Mouse (Mus musculus) E14TG2a.4 (cell line): ENCODE data around the gene Tuba3a.
"Not testable (repeated sequence)": the region's sequence is repeated elsewhere in the genome, so short reads cannot be mapped to it uniquely, and the experiment has no call there.

Experiments
- H3K27me3 ChIP-seq: 2 replicates; pipeline ENCODE4 v1.6.1; 2014; ENCODE audit warnings: low read length, control low read depth; ENCODE audit not compliant: insufficient read depth
- H3K36me3 ChIP-seq: 2 replicates; pipeline ENCODE4 v1.6.1; 2014; ENCODE audit warnings: low read length, control low read depth; ENCODE audit not compliant: insufficient read depth
- H3K4me1 ChIP-seq: replicated peaks from 2 replicates; pipeline ENCODE4 v1.6.1; 2014; ENCODE audit warnings: low read depth, low read length, control low read depth
- H3K4me3 ChIP-seq: replicated peaks from 2 replicates; pipeline ENCODE4 v1.5.1; 2014; ENCODE audit warnings: mild to moderate bottlenecking, low read length
- H3K9me3 ChIP-seq: 2 replicates; pipeline ENCODE4 v1.6.1; 2014; ENCODE audit warnings: low read length, control low read depth
- CTCF ChIP-seq: conservative IDR thresholded peaks from 2 replicates; pipeline ENCODE4 v1.5.1; 2014; ENCODE audit warnings: low read length
- NANOG ChIP-seq: IDR thresholded peaks from 2 replicates; pipeline ENCODE4 v1.6.1; 2014; ENCODE audit warnings: borderline replicate concordance, low read length, mixed read lengths
- POU5F1 ChIP-seq: IDR thresholded peaks from 2 replicates; pipeline ENCODE4 v1.6.1; 2014; ENCODE audit warnings: low read length, borderline replicate concordance

Tuba3a gene

DNA sequence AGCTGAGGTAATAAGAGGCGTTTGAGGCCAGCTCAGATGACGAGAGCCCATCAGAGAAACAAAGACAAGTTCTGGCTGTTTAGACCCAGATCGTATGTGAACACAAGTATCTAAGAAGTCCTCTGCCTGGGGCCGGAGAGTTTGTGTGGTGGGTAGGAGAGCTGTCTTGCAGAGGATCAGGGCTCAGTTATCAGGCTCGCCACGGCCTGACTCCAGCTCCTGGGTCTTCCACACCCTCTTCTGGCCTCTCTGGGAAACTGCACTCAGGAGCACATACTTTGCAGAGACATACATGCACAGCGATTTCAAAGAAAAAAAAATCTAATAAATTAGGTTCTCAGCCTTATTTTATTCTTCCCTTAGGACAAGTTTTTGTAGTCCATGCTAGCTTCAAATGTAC is 1.1 kb downstream of the Tuba3a start:
- TF ChIP-seq POU5F1 (no peak), CTCF (peak; percentile 46), NANOG (no peak)
- H3K4me3 ChIP-seq = peak overlapping the region; percentile 74; the same call in 1 of the 2 replicates
- H3K27me3 ChIP-seq = peaks cover 46% of the 10 kb centered on the region
- H3K9me3 ChIP-seq = peaks cover 3% of the 10 kb centered on the region; the same call in 1 of the 2 replicates
- peaks cover 31% of the 10 kb centered on the region for H3K36me3 ChIP-seq
- H3K4me1 ChIP-seq = peaks cover 19% of the 10 kb centered on the region

GRCm38 (mm10) chr6:125284250-125284649 is 1.6 kb downstream of the Tuba3a start:
- peaks cover 21% of the 10 kb centered on the region for H3K4me1 ChIP-seq
- peaks cover 41% of the 10 kb centered on the region for H3K27me3 ChIP-seq
- peaks cover 36% of the 10 kb centered on the region for H3K36me3 ChIP-seq
- no peak overlapping the region for H3K4me3 ChIP-seq
- H3K9me3 ChIP-seq = peaks cover 3% of the 10 kb centered on the region; the same call in 1 of the 2 replicates
- TF ChIP-seq NANOG (no peak), CTCF (no peak), POU5F1 (no peak)

DNA sequence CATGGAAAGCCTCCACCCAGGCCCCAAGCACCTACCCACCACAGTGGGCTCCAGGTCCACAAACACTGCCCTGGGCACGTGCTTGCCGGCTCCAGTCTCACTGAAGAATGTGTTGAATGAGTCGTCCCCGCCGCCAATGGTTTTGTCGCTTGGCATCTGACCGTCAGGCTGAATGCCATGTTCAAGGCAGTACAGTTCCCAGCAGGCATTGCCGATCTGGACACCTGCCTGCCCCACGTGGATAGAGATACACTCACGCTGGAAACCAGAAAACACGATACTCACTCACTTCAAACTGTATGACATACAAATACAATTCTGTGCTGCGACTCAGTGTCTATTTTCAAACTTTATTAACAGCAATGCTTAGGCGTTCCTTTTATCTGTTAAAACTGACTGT is 3.1 kb downstream of the Tuba3a start:
- Histone ChIP-seq H3K36me3 (peaks cover 47% of the 10 kb centered on the region), H3K4me1 (peaks cover 21% of the 10 kb centered on the region), H3K27me3 (peaks cover 26% of the 10 kb centered on the region)
- not testable (repeated sequence) for H3K9me3 ChIP-seq, H3K4me3 ChIP-seq

GRCm38 (mm10) chr6:125279729-125280128 is 6.1 kb downstream of the Tuba3a start:
- H3K36me3 ChIP-seq = peaks cover 55% of the 10 kb centered on the region
- peaks cover 12% of the 10 kb centered on the region for H3K4me1 ChIP-seq
- TF ChIP-seq CTCF = no peak
- H3K9me3 ChIP-seq = no peaks in the 10 kb centered on the region
- no peak overlapping the region for H3K4me3 ChIP-seq
- no peaks in the 10 kb centered on the region for H3K27me3 ChIP-seq

- H3K27me3 ChIP-seq = peaks cover 11% of the 10 kb centered on the region
These were observed 10.8 kb downstream of the Tuba3a start for GRCm38 (mm10) chr6:125274841-125275563.

GRCm38 (mm10) chr6:125272228-125272785 is 13.5 kb downstream of the Tuba3a start:
- Histone ChIP-seq H3K36me3 (peaks cover 4% of the 10 kb centered on the region), H3K4me3 (no peak overlapping the region), H3K9me3 (no peaks in the 10 kb centered on the region), H3K4me1 (peaks cover 12% of the 10 kb centered on the region), H3K27me3 (peaks cover 12% of the 10 kb centered on the region)
- no peak for TF ChIP-seq NANOG

More at GRCm38 (mm10) chr6:125274841-125275563, 10.8 kb downstream of the Tuba3a start:
- Histone ChIP-seq H3K9me3 (no peaks in the 10 kb centered on the region), H3K36me3 (peaks cover 27% of the 10 kb centered on the region), H3K4me1 (peaks cover 16% of the 10 kb centered on the region), H3K4me3 (no peak overlapping the region)
- TF ChIP-seq POU5F1 (no peak), CTCF (peak; percentile 51), NANOG (no peak)

DNA sequence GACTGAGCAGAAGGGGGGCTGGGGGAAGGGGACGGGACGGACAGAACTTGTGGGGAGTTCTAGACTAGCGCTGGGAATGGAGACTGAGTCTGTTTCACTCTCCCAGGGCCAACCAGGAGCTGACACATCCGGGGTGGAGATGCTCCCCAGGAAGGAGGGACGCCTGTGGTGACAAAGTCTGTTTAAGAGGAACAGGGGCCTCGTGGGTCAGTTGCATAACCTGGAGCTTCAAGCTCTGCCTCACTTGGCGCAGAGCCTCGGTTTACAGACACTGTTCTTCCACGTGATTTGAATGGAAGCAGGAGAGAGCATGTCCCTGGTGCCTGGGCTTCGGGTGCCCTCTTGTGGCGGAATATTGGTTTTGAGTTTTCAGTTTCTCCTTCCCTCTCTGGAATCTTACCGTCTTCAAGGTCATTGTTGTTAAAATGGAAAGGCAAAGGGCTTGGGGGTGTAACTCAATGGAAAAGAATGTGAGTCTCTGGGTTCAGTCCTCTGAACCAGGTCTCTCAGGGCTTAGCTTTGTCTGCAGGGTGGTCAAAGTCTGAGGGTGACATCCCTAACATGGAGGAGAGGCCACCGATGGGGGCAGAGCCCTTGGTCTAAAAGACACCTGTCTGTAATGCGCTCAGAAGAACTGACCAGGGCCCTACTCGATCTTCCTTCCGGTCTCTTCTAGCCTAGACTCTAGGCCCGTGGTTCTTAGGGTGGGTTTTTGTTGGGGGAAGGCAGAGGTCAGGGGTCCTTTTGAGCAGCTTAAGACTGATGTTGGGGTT is 14.2 kb downstream of the Tuba3a start:
- peaks cover 12% of the 10 kb centered on the region for H3K27me3 ChIP-seq
- H3K36me3 ChIP-seq = no peaks in the 10 kb centered on the region
- no peaks in the 10 kb centered on the region for H3K9me3 ChIP-seq
- peaks cover 12% of the 10 kb centered on the region for H3K4me1 ChIP-seq
- TF ChIP-seq NANOG (no peak), POU5F1 (no peak), CTCF (peak; percentile 59)
- H3K4me3 ChIP-seq = no peak overlapping the region

GRCm38 (mm10) chr6:125268799-125269198 is 17.0 kb downstream of the Tuba3a start:
- peaks cover 19% of the 10 kb centered on the region for H3K4me1 ChIP-seq
- no peak overlapping the region for H3K4me3 ChIP-seq
- no peaks in the 10 kb centered on the region for H3K36me3 ChIP-seq
- H3K9me3 ChIP-seq = no peaks in the 10 kb centered on the region
- TF ChIP-seq POU5F1 (no peak), NANOG (no peak), CTCF (no peak)
- peaks cover 17% of the 10 kb centered on the region for H3K27me3 ChIP-seq
